Mouse (Mus musculus) bone marrow macrophage, adult 2 months (primary cell): ENCODE data around the gene Mfsd11.

Experiments used
- CTCF ChIP-seq: IDR thresholded peaks from 2 replicates; pipeline ENCODE4 v1.5.1; 2012; ENCODE audit warnings: low read depth, mild to moderate bottlenecking, low read length, moderate library complexity
- POLR2A ChIP-seq: IDR thresholded peaks from 2 replicates; pipeline ENCODE4 v1.6.1; 2012; ENCODE audit warnings: mild to moderate bottlenecking, low read depth, low read length, borderline replicate concordance

- no peak for TF ChIP-seq CTCF
- no peak for TF ChIP-seq POLR2A
These were observed 39.3 kb upstream of the Mfsd11 start for GRCm38 (mm10) chr11:116812793-116813529.
